Mouse (Mus musculus) forebrain, embryonic 16.5 days (tissue): ENCODE measurements at regions not wholly inside any gene's neighbourhood (a gene's known extent, or its start where the extent isn't known, plus 50 kb on each side); places are given as distances from the start of the nearest gene placed in this dataset.

Source experiments
- ATAC-seq: fragments of 200-750 bp; cut with Nextera tagmentation; 2 replicates; pipeline ENCODE4 v1.8.0; 2017; ENCODE audit warnings: mild to moderate bottlenecking, moderate library complexity
- H3K27ac ChIP-seq: fragments of 300-500 bp; sonication (generic); 2 replicates; pipeline ENCODE4 v1.5.1; 2014; ENCODE audit warnings: low read length, control low read depth
- H3K27me3 ChIP-seq: fragments of 300-500 bp; sonication (generic); replicated peaks from 2 replicates; pipeline ENCODE4 v1.6.1; 2014; ENCODE audit warnings: low read length; ENCODE audit not compliant: control insufficient read depth, insufficient read depth
- H3K36me3 ChIP-seq: fragments of 300-500 bp; sonication (generic); 2 replicates; pipeline ENCODE4 v1.6.1; 2014; ENCODE audit not compliant: control insufficient read depth, insufficient read depth
- H3K4me1 ChIP-seq: fragments of 300-500 bp; sonication (generic); replicated peaks from 2 replicates; pipeline ENCODE4 v1.6.1; 2014; ENCODE audit warnings: low read length; ENCODE audit not compliant: control insufficient read depth, insufficient read depth
- H3K4me2 ChIP-seq: fragments of 300-500 bp; sonication (generic); 2 replicates; pipeline ENCODE4 v1.6.1; 2014; ENCODE audit warnings: mild to moderate bottlenecking, low read length, control low read depth
- H3K4me3 ChIP-seq: fragments of 300-500 bp; sonication (generic); replicated peaks from 2 replicates; pipeline ENCODE4 v1.5.1; 2014; ENCODE audit warnings: mild to moderate bottlenecking, low read length, control low read depth
- H3K9ac ChIP-seq: fragments of 300-500 bp; sonication (generic); replicated peaks from 2 replicates; pipeline ENCODE4 v1.6.1; 2014; ENCODE audit warnings: low read depth, low read length, control low read depth
- H3K9me3 ChIP-seq: fragments of 300-500 bp; sonication (generic); 2 replicates; pipeline ENCODE4 v1.6.1; 2016; ENCODE audit warnings: low read length; ENCODE audit not compliant: control insufficient read depth
- WGBS: fragments of 180-500 bp; shearing (Covaris S2); extraction: QIAGEN DNeasy Blood & Tissue Kit; methylation state at CpG from one replicate; pipeline ENCODE4 v1.1.7; 2014; 5-methylcytosine and 5-hydroxymethylcytosine counted together

GRCm38 (mm10) chr8:89211931-89212330 lies 168.0 kb upstream of the Sall1 start:
- Histone ChIP-seq H3K4me3 (no peak overlapping the region), H3K27ac (no peak overlapping the region), H3K36me3 (no peaks in the 10 kb centered on the region), H3K4me1 (no peaks in the 10 kb centered on the region), H3K9me3 (no peaks in the 10 kb centered on the region), H3K4me2 (no peak overlapping the region), H3K27me3 (no peaks in the 10 kb centered on the region), H3K9ac (no peak overlapping the region)
- ATAC-seq, result no peak
- 87% methylated on average over 3 of the region's 3 CpGs for WGBS

- no peak for ATAC-seq
- 77% methylated on average over 1 of the region's 1 CpGs for WGBS
- H3K4me1 ChIP-seq, result no peaks in the 10 kb centered on the region
These were observed 166.7 kb upstream of the Sall1 start for GRCm38 (mm10) chr8:89210684-89211083.

DNA sequence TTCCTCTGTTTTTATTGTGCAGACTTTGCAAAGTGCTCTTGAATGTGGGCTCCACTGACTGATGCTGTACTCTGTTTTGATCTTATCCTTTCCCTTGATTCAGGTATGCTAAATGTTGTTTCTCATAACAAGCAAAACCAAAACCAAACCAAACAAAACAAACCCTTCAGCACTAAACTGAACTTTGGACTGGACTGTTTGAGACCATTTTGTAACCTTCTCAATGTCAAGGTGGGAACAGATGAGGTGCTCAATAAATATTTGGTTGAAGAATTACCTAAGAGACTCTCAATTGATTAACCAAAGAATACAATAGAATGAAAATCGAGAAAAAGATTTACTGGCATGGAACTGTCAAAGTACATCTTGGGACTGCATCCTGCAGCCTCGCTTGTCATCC lies 163.9 kb upstream of the Sall1 start:
- Histone ChIP-seq H3K4me2 (no peak overlapping the region), H3K4me1 (no peaks in the 10 kb centered on the region), H3K27me3 (no peaks in the 10 kb centered on the region), H3K9me3 (no peaks in the 10 kb centered on the region), H3K4me3 (no peak overlapping the region), H3K36me3 (no peaks in the 10 kb centered on the region), H3K27ac (no peak overlapping the region), H3K9ac (no peak overlapping the region)
- ATAC-seq, result no peak
- WGBS, result 83% methylated on average over 2 of the region's 2 CpGs

More at GRCm38 (mm10) chr8:89210684-89211083, 166.7 kb upstream of the Sall1 start:
- Histone ChIP-seq H3K4me3 (no peak overlapping the region), H3K9me3 (no peaks in the 10 kb centered on the region), H3K27ac (no peak overlapping the region), H3K27me3 (no peaks in the 10 kb centered on the region), H3K9ac (no peak overlapping the region), H3K4me2 (no peak overlapping the region), H3K36me3 (no peaks in the 10 kb centered on the region)

DNA sequence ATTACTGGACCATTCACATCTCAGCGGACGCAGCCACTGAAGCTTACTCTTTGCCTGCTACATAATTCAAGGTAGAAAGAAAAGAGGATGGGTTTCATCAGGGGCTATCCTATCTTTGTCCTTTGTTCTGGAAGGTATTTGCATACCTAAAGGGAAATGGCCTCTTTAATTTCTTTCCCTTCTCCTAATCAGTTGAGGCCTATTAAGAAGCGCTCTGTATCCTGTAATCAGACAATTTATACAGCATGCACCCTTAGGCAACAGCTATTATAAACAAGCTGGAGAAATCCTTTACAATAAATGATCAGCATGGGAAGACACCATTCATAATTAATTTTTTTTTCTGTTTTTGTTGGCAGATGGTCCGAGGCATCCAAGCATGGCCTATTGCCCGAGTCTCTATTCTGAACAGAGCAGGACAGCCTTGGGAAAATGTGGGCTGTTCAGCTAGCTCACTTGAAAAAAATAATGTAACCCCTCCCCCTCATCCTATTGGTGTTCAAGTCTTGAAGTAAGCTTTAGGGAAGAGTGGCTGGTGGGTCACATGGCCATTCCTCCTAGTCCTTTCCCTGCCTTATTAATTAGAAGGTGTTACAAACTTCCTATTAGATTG lies 158.6 kb upstream of the Sall1 start:
- WGBS, result 41% methylated on average over 5 of the region's 5 CpGs
- no peak overlapping the region for H3K4me3 ChIP-seq
- no peaks in the 10 kb centered on the region for H3K27me3 ChIP-seq
- H3K4me1 ChIP-seq, result no peaks in the 10 kb centered on the region
- H3K27ac ChIP-seq, result no peak overlapping the region
- no peak overlapping the region for H3K4me2 ChIP-seq
- no peaks in the 10 kb centered on the region for H3K36me3 ChIP-seq
- no peak overlapping the region for H3K9ac ChIP-seq
- no peak for ATAC-seq
- no peaks in the 10 kb centered on the region for H3K9me3 ChIP-seq

GRCm38 (mm10) chr8:89200301-89200700 lies 156.3 kb upstream of the Sall1 start:
- WGBS, result 46% methylated on average over 2 of the region's 2 CpGs
- Histone ChIP-seq H3K36me3 (no peaks in the 10 kb centered on the region), H3K4me3 (no peak overlapping the region), H3K9me3 (no peaks in the 10 kb centered on the region), H3K27me3 (no peaks in the 10 kb centered on the region), H3K4me2 (no peak overlapping the region), H3K4me1 (no peaks in the 10 kb centered on the region), H3K27ac (no peak overlapping the region), H3K9ac (no peak overlapping the region)
- no peak for ATAC-seq

GRCm38 (mm10) chr8:89185314-89185713 lies 141.4 kb upstream of the Sall1 start:
- WGBS, result 64% methylated on average over 17 of the region's 17 CpGs
- H3K36me3 ChIP-seq, result no peaks in the 10 kb centered on the region

DNA sequence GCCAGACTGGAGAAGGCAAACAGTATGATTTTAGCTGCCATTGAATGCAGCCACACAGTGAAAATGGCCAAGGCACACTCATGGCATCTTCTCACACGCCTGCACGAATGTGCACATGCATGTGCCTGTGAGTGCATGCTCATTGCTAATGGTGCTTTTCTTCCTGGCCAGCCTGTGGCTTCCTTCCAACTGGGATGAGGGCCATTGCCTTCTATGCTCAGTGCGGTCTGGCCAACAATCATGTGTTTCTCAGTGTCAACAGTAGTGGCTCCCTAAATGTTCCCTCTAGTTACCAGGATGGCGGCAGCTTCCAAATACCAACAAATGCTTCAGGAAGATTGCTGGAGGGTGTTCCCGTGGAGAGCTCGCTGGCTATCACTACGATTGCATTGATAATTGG lies 131.7 kb upstream of the Sall1 start:
- Histone ChIP-seq H3K9me3 (no peaks in the 10 kb centered on the region), H3K9ac (no peak overlapping the region), H3K4me1 (no peaks in the 10 kb centered on the region), H3K4me2 (no peak overlapping the region), H3K27ac (no peak overlapping the region), H3K27me3 (no peaks in the 10 kb centered on the region), H3K4me3 (no peak overlapping the region), H3K36me3 (no peaks in the 10 kb centered on the region)
- 62% methylated on average over 7 of the region's 7 CpGs for WGBS
- no peak for ATAC-seq

More at GRCm38 (mm10) chr8:89185314-89185713, 141.4 kb upstream of the Sall1 start:
- Histone ChIP-seq H3K4me1 (no peaks in the 10 kb centered on the region), H3K9me3 (no peaks in the 10 kb centered on the region), H3K9ac (no peak overlapping the region), H3K4me3 (no peak overlapping the region), H3K27ac (no peak overlapping the region), H3K4me2 (no peak overlapping the region), H3K27me3 (no peaks in the 10 kb centered on the region)
- no peak for ATAC-seq

- Histone ChIP-seq H3K36me3 (no peaks in the 10 kb centered on the region), H3K4me2 (no peak overlapping the region), H3K4me3 (no peak overlapping the region), H3K27ac (no peak overlapping the region), H3K4me1 (no peaks in the 10 kb centered on the region), H3K27me3 (no peaks in the 10 kb centered on the region), H3K9ac (no peak overlapping the region), H3K9me3 (no peaks in the 10 kb centered on the region)
- 84% methylated on average over 5 of the region's 5 CpGs for WGBS
- no peak for ATAC-seq
These were observed 127.6 kb upstream of the Sall1 start for GRCm38 (mm10) chr8:89171561-89171960.

DNA sequence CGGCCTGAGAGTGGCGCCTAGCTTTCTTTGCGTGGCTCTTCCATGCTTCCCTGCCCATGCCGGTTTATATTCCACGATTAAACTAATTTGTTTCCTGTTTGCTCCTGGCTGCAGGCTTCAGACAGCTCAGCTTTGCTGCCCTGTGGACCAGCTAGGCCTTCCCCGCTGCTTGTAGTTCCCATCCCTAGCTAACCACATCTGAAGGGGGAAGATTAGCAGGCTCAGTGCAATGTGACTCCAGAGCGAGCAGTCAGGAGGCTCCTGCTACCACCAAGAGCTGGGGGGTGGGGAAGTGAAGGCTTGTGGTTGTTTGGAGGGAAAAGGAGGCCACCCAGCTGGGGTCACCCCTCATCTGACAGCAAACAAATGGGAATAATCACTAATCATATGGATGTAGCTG lies 125.5 kb upstream of the Sall1 start:
- WGBS, result 44% methylated on average over 7 of the region's 7 CpGs
- H3K4me2 ChIP-seq, result no peak overlapping the region
- no peak overlapping the region for H3K27ac ChIP-seq
- no peak for ATAC-seq
- H3K9me3 ChIP-seq, result no peaks in the 10 kb centered on the region
- H3K4me1 ChIP-seq, result no peaks in the 10 kb centered on the region
- H3K4me3 ChIP-seq, result no peak overlapping the region
- H3K9ac ChIP-seq, result no peak overlapping the region
- no peaks in the 10 kb centered on the region for H3K36me3 ChIP-seq
- H3K27me3 ChIP-seq, result no peaks in the 10 kb centered on the region

GRCm38 (mm10) chr8:89167026-89167425 lies 123.1 kb upstream of the Sall1 start:
- Histone ChIP-seq H3K27me3 (no peaks in the 10 kb centered on the region), H3K9me3 (no peaks in the 10 kb centered on the region), H3K4me3 (no peak overlapping the region), H3K4me1 (no peaks in the 10 kb centered on the region), H3K4me2 (no peak overlapping the region), H3K9ac (no peak overlapping the region), H3K27ac (no peak overlapping the region), H3K36me3 (no peaks in the 10 kb centered on the region)
- WGBS, result 77% methylated on average over 4 of the region's 4 CpGs
- no peak for ATAC-seq
